Mouse (Mus musculus): ENCODE data around the gene Tmem203. TPM values are rescaled to one million over a fixed set of nuclear protein-coding genes. Genes with fewer than 3 reads are reported as not detected.
A peak's percentile ranks its signal among the peaks of the same experiment; 100 is the strongest.
"Not testable (repeated sequence)": the region's sequence is repeated elsewhere in the genome, so short reads cannot be mapped to it uniquely, and the experiment has no call there.

The Tmem203 gene
- total RNA-seq, 1 experiment from 2014 or later, result 6.9 TPM

DNA sequence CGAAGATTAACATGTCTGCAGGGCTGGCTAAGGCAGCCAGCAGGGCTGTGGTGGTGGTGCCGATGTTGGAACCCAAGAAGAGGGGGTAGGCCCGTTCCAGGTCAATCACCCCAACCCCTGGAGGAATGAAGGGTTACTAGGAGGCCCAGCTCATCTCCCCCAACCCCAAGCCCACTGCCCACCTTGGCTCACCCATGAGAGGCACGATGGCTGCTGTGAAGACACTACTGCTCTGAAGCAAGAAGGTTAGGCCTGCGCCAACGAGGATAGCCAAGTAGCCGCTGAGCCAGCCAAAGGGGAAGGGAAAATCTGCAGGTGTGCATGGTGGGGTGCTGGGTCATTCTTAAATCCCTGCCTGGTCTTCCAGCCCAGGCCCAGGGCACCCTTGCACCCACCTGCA is 24.7 kb upstream of the Tmem203 start:
- no peak for ATAC-seq (ENCODE audit: extremely low read depth, insufficient number of reproducible peaks, low FRiP score, poor library complexity, severe bottlenecking)

DNA sequence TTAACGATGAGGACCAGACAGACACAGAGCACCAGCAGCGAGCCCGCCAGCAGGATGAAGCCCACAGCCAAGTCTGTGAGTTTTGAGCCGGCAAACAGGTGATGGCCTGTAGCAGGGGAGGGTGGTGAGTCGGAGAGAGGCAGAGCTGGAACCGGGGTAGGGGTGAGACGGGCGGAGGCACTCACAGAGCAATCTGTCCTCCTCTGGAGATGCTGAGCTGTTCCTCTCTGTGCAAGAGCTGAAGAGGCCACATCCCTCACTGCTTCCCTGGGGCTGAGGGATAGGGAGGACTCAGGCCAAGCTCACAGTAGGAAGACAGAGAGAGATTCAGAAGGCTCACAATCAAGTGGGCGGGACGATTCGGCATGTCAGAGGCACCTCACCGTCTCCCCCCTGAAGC is 24.2 kb upstream of the Tmem203 start:
- ATAC-seq (ENCODE audit: extremely low read depth, insufficient number of reproducible peaks, low FRiP score, poor library complexity, severe bottlenecking), result no peak

DNA sequence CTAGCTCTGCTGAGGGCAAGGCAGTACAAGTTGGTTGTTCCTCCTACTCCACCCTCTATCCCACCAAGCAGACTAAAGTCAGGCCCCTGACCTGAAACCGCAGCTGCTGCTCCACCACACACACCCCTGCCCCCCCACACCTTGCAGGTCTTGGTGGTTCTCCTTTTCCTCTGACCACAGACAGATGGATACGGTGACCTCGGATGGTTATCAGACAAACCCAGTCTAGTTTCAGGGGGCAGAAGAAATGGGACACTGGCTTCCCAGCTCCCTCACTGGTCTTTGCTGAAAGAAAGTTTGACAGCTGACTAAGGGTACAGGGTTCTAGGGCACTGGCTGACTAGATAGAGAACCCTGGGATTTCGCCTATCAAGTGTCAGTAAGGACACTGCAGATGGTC is 21.8 kb upstream of the Tmem203 start:
- ATAC-seq (ENCODE audit: extremely low read depth, insufficient number of reproducible peaks, low FRiP score, poor library complexity, severe bottlenecking), result no peak

DNA sequence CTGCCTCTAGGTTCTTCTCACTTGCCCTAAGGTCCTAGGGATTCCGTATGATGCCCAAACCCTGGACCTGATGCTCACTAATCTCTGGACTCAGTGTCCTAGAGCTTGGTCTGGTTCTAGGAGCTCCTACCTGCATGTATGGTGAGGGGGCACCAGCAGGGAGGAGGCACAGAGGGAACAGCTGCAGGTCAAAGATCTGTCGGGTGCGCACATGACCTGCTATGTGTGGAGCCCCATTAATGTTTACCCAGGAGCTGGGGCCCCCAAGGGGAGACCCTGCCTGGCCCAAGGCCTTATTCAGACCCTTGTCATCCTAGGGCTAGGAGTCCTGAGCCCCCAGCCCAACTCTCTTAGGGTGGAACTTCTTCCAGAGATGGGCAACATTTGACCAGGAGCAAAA is 21.2 kb upstream of the Tmem203 start, which contains the start of gene Slc34a3:
Gene Slc34a3 (minus strand): TSS at position 315 of the 400 bp plus-strand sequence.
- ATAC-seq (ENCODE audit: extremely low read depth, insufficient number of reproducible peaks, low FRiP score, poor library complexity, severe bottlenecking), result no peak

DNA sequence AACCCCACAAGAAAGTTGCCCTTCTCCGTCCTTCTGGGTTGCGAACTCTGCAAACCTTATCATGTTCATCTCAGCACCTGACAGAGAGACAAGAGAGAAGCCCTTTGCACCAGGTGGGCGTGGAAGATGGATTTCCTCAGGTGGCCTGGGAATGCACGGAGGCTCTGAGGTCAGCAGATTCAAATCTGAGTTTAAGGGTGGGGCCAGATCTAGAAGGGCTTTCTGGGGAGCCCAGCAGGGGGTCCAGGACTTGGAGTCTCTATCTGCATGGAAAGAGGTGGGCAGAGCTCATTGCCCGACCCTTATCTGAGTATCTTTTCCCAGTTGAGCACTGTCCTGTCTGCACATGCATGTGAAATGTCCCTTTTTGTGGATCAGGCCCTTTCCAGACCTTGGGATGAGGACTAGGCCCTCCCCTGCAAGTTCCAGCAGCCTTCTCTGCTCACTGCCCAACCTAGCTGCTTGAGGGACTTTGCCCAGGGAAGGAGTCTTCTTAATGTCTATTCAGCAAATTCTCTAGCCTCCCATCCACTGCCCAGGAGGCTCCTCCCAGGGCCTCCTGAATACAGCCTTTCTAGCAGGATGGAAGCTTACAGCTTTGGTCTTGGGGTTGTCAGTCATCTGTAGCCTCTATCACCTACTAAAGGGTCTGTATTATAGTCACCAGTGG is 20.6 kb upstream of the Tmem203 start:
- no peak for ATAC-seq (ENCODE audit: extremely low read depth, insufficient number of reproducible peaks, low FRiP score, poor library complexity, severe bottlenecking)

DNA sequence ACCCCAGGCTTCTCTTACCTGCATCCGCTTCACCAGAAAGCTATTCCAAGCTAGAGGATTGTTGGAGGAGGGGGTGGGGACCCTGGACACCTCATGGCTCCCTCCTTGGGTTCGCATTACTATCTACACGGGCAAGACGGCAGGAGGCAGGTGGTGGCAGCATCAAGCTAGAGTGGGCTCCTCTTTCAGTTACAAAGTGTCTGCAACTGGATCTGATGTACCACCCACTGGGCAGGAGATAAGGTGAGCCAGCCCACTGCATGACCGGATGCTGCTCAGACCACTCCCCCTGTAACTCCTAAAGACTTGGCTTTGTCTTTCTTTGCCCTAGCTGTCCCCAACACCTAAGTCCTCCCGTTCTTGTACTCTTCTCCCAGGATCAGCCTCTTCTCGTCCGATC is 18.6 kb upstream of the Tmem203 start, which contains the start of gene Rnf224:
Gene Rnf224 (minus strand): TSS at position 174 of the 400 bp plus-strand sequence.
- ATAC-seq (ENCODE audit: extremely low read depth, insufficient number of reproducible peaks, low FRiP score, poor library complexity, severe bottlenecking), result no peak

DNA sequence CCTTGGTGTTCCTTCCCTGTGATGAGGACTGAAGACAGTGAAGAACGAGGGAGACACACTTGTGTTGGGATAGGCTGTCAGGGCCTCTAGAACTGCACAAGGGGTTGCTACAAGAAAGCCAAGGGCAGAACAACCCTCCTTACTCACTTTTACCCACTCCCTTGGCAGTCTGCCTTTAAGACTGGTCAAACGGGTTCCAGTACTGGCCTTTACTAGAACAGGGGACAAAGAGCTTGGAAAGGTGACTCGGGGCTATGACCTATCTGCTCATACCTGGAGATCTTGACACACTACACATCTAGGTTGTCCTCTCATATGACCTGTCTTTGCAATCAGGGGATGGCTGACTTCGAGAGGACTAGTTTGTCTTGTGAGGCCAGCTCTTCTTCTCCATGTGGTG is 17.7 kb upstream of the Tmem203 start:
- ATAC-seq (ENCODE audit: extremely low read depth, insufficient number of reproducible peaks, low FRiP score, poor library complexity, severe bottlenecking), result no peak

DNA sequence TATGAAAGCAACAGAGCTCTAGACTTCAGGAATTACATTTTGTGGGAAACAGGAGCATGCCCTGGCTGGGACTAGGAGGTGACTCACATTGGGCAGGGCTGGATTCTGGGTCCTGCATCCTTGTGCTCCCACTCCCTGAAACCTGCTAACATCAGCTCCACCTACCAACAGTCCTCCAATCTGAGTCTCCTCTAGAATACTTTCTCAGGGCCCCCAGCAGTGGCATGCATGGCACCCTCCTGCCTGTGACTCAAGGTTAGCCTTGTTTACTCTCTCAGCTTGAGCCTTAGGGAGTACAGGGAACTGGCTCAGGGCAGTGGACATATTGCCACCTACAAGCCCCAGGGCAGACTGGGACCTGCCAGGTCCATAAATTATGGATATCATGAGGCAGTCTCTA is 17.1 kb upstream of the Tmem203 start:
- ATAC-seq (ENCODE audit: extremely low read depth, insufficient number of reproducible peaks, low FRiP score, poor library complexity, severe bottlenecking), result no peak

DNA sequence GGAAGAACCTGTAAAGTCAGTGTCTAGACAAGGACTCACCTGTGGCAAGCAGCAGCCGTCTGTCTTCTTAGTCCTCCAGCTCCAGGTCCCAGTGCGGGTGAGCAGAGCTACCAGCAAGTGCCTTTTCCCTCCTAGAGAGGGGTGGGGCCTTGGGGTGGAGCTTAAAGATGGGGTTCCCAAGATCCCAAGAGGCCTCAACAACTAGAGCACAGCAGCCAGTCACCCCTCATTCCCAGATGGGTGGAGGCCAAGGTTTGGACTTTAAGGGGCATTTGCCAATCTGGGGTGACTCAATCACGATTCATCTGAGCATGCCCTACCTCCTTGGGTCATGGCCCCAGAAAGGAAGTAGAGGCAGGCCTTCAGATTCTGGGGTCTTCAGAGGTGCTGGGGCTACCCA is 15.5 kb upstream of the Tmem203 start:
- no peak for ATAC-seq (ENCODE audit: extremely low read depth, insufficient number of reproducible peaks, low FRiP score, poor library complexity, severe bottlenecking)

DNA sequence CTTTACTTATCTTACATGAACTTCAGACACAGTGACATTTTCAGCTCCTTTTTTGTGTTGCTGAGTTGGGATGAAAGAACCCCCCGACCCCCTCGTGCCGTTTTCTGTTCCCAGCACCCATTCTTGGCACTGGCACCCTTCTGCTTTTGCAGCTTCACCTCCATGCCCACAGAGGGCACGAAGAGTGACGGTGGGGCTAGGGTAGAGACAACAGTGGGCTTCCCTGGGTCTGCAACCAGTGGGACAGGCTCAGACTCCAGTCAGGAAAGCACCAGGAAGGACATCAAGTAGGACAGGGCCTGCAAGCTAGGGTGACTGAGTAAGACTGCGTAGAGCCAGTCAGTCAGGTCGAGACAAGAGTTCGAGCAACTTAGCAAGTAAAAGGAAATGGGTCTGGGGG is 14.9 kb upstream of the Tmem203 start:
- ATAC-seq (ENCODE audit: extremely low read depth, insufficient number of reproducible peaks, low FRiP score, poor library complexity, severe bottlenecking), result no peak

DNA sequence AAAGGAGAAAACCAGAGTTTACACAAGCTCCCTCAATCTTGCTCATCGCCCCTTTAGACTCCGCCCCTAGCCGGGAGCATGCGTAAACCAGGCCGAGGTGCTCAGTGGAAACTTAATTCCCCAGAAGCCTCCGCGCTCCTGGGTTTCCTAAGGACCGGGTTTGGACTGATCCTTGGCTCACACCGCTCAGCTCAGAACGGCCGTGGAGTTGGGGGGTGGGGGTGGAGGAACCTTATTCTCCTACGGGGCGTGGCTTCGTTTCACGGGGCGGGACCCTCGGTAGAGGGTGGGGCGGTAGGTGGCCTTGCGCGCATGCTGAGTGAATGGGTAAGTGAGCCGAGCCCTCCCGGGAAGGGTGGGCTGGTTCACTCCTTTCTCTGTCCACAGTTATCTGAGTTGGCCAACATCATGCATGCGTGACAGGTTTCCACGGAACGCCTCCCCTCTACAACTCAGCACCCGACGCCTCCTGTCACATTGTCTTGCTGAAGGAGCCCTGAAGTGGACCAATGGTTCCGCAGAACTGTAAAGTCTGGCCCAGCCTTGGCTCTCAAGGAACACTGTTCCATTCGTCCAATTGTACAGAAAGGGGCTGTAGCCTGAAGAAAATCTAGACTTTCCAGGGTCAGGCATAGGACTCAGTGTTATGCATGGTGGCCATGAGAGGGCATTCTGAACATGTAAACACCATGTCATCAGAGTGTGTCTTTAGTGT is 14.4 kb upstream of the Tmem203 start:
- 0 out of 2 replicates have a peak, but pooled peaks have one; percentile 15 for ATAC-seq (ENCODE audit: extremely low read depth, insufficient number of reproducible peaks, low FRiP score, poor library complexity, severe bottlenecking)

DNA sequence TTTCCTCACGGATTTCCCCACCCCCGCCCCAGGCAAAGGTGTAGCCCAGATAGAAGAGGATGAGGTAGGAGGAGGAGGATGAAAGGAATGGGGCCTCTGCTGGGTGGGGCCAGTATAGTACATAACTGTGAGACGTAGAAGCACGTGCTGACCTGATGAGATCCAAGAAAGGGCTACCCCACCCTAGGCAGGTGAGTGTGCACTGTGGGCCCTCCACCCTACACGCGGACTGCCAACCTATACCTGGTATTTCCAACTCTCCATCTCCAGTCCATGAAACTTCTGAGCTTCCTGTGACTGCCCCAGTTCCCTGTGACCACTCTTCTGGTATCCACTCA is 13.8 kb upstream of the Tmem203 start:
- ATAC-seq (ENCODE audit: extremely low read depth, insufficient number of reproducible peaks, low FRiP score, poor library complexity, severe bottlenecking), result no peak

DNA sequence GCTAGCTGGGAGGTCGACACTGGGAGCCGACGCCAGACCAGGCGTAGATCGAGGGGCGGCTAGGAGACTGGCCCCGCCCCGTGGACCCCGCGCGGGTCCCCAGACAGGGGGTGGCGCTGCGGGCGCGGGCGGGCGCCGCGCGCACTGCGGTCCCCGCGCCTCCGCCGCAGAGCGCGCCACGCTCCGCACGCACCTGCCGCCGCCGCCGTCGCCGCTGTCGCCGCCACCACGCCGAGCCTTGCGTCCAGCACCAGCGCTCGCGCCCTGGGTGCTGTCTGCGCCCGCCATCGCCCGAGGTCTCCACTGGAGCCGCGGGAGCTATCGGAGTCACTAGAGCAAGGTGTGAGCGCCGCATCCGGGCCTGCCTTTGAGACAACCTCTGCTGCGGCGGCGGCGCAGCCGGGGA is 13.1 kb upstream of the Tmem203 start, which contains the start of the genes Rnf208 and Cysrt1:
Gene Rnf208 (plus strand): TSS at position 155 of the 406 bp plus-strand sequence.
Gene Cysrt1 (minus strand): TSS at position 352 of the 406 bp plus-strand sequence.
- ATAC-seq (ENCODE audit: extremely low read depth, insufficient number of reproducible peaks, low FRiP score, poor library complexity, severe bottlenecking), result no peak

DNA sequence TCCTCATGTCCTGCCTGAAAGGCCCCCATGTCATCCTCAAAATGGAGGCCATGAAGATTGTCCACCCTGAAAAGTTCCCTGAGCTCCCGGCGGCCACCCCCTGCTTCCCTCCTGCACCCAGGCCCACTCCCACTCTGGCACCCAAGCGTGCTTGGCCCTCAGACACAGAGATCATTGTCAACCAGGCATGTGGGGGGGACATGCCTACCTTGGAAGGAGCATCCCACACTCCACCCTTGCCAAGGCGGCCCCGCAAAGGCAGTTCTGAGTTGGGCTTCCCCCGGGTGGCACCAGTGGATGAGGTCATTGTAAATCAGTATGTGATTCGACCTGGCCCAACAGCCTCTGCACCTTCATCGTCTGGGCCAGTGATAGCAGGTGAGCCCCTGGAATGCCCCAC is 11.9 kb upstream of the Tmem203 start:
- no peak for ATAC-seq (ENCODE audit: extremely low read depth, insufficient number of reproducible peaks, low FRiP score, poor library complexity, severe bottlenecking)

DNA sequence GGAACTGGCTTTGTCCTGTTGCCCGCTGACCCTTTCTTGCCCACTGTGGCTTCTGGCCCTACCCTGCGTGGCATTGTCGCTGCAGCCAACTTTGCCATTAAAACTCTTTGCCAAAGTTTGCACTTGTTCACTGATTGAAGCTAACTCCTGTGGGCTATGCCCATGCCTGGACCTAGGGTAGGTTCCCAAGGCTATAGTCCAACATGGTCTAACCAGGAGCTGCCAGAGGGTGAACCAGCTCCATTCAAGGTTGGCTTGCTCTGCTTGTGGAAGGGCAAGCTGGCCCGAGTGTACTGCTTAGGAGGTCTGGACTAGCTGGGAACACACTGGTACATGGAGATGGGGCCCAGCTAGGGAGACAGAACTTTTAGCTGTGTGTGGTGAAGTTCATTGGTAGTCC is 11.1 kb upstream of the Tmem203 start:
- ATAC-seq (ENCODE audit: extremely low read depth, insufficient number of reproducible peaks, low FRiP score, poor library complexity, severe bottlenecking), result no peak

DNA sequence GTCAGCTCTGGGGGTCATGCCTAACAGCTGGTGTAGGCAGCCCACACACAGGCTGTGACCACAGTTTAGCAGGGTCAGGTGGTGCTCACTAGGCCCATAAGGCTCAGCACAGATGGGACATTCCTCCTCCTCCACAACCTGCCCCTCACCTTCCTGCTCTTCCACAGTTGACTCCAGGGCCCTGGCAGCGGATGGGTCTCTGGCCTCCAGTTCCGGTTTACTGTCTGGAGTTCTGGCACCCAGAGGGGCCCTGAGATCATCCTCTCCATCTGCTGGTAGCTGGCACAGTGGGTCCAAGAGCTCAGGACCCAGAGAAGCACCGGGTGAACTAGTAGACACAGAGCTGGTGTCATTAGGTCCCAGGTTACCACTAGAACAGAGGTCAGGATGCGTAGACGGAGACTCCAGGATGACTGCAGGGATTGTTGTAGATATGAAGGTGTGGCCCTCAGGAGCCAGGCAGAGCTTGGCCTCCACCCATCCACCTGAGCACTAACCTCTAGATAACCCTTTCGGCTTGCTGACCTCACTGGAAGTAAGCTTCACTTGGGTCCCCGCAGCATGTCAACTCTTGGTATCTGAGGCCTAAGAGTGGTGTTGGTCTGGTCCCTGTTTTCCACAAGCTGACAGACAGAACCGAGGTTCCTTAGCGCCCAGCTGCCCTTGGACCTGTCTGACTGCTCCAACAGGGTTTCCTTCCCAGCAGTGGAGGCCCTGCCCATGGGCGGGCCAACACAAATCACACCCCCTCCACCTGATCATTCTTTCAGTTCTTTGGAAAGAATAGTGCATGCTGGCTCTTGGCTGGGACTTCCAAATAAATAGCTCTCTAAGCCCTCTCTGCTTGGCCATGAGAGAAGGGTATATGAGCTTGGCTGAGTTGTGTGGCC is 8.8 kb upstream of the Tmem203 start, which contains the start of gene AL732309.1:
Gene AL732309.1 (minus strand): TSS at position 681 of the 890 bp plus-strand sequence.
- no peak for ATAC-seq (ENCODE audit: extremely low read depth, insufficient number of reproducible peaks, low FRiP score, poor library complexity, severe bottlenecking)

DNA sequence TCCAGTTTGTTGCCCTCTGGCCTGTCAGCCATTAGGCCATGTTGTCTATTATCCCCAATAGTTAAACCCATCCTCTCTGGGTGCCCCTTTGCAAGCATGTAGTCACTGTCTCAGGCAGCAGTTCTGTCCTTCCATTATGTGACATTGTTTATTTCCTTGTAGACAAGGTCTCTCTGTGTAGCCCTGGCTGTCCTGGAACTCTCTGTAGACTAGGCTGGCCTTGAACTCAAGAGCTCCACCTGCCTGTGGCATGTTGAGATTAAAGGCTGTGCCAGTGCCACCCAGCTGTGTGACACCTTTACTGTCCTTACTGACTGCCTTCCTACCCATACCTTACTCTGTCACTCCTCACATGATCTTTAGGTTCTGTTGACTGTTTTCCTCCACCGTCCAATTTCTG is 2.9 kb upstream of the Tmem203 start:
- ATAC-seq (ENCODE audit: extremely low read depth, insufficient number of reproducible peaks, low FRiP score, poor library complexity, severe bottlenecking), result no peak

DNA sequence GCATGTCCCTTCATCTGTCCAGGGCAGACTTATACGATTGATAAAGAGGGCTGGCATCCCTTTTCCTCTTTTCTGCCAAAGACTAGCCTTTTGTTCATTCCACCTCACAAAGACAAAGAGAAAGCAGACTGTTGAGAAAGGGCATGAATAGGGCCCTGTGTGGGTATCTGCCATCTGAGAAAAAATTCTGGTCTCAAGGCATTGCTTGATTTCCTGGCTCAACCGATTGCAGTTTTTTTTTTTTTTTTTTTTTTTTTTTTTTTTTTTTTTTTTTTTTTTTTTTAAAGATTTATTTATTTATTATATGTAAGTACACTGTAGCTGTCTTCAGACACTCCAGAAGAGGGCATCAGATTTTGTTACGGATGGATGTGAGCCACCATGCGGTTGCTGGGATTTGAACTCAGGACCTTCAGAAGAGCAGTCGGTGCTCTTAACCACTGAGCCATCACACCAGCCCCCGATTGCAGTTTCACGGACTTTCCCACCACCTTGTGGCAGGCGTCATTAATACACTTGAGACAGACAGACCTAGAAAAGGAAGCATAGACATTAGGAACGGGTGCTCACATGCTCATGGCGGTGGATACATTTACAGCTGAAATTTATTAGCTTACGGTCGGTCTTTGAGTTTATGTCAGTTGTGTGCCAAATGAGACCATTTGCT is 1.3 kb downstream of the Tmem203 start:
- ATAC-seq (ENCODE audit: extremely low read depth, insufficient number of reproducible peaks, low FRiP score, poor library complexity, severe bottlenecking), result peak; percentile 49

DNA sequence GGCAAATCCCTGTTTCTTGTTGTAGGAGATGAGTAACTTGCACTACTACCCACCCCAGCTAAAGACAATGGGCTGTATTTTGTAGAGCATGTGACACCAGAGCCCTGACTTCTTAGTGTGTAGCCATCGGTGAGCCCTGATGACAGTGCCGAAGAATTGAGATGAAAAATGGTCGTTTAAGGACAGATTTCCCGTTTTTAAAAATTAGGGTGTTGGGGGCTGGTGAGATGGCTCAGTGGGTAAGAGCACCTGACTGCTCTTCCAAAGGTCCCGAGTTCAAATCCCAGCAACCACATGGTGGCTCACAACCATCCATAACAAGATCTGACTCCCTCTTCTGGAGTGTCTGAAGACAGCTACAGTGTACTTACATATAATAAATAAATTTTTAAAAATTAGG is 2.0 kb downstream of the Tmem203 start:
- not testable (repeated sequence) for ATAC-seq (ENCODE audit: extremely low read depth, insufficient number of reproducible peaks, low FRiP score, poor library complexity, severe bottlenecking)

All from neutrophil, adult 5-6 weeks (primary cell).